Mouse (Mus musculus) brain, embryonic 14.5 days (tissue): ENCODE data around the gene Znhit1. TPM values are rescaled to one million over a fixed set of nuclear protein-coding genes. Genes with fewer than 3 reads are reported as not detected.

Experiments used
- DNase-seq: peaks from one replicate; pipeline ENCODE4 v3.0.0-alpha.2; 2011; ENCODE audit warnings: low read depth
- CTCF ChIP-seq: fragments of 200-500 bp; IDR thresholded peaks from 2 replicates; pipeline ENCODE4 v1.5.1; 2012; ENCODE audit warnings: inconsistent platforms, mild to moderate bottlenecking, moderate library complexity, borderline replicate concordance; ENCODE audit not compliant: insufficient read depth, insufficient read length; ENCODE audit errors: extremely low read depth
- POLR2A ChIP-seq: fragments of 200-500 bp; IDR thresholded peaks from 2 replicates; pipeline ENCODE4 v1.6.1; 2012; ENCODE audit warnings: mild to moderate bottlenecking, inconsistent platforms, borderline replicate concordance; ENCODE audit not compliant: poor library complexity, insufficient read depth, insufficient read length, severe bottlenecking; ENCODE audit errors: extremely low read depth
- polyA plus RNA-seq: library from polyadenylated mRNA; depleted of rRNA; stranded (reverse); fragments of >200 nt; gene quantifications from 2 replicates; pipeline ENCODE4 v1.2.3, GENCODE M21; 2012; rRNA removed

Znhit1 gene
- 89.0 and 104 TPM in 2 replicates for polyA plus RNA-seq

GRCm38 (mm10) chr5:136987934-136988271 lies at the start of gene Znhit1:
Gene Znhit1, minus strand, starts transcription at chr5:136988021.
- no peak for TF ChIP-seq POLR2A
- no peak for TF ChIP-seq CTCF
- peak; percentile 52 for DNase-seq

- TF ChIP-seq CTCF (no peak), POLR2A (no peak)
- DNase-seq: no peak
Observed at GRCm38 (mm10) chr5:137036211-137036610, 48.4 kb upstream of the Znhit1 start.

DNA sequence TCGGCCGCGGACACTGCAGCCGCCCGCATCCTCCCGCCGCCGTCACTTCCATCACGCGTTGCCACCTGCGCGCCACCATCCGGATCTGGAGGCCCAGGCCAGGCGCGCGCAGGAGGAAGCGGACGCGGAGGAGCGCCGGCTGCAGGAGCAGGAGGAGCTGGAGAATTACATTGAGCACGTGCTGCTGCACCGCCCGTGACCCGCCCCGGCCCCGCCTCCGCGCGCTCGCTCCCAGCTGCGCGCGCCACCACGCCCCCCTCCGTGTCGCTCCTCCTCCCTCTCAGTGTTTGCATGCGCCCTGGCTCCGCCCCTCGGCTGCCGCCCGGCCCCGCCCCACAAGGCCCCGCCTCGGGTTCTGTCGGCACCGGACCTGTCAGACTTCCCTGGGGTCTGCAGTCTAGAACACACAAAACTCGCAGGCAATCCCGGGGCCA lies 44.8 kb upstream of the Znhit1 start:
- TF ChIP-seq CTCF (no peak), POLR2A (no peak)
- DNase-seq: peak; percentile 94

- DNase-seq: peak; percentile 56
- TF ChIP-seq POLR2A (no peak), CTCF (no peak)
Observed at GRCm38 (mm10) chr5:137032033-137032421, 44.2 kb upstream of the Znhit1 start.

DNA sequence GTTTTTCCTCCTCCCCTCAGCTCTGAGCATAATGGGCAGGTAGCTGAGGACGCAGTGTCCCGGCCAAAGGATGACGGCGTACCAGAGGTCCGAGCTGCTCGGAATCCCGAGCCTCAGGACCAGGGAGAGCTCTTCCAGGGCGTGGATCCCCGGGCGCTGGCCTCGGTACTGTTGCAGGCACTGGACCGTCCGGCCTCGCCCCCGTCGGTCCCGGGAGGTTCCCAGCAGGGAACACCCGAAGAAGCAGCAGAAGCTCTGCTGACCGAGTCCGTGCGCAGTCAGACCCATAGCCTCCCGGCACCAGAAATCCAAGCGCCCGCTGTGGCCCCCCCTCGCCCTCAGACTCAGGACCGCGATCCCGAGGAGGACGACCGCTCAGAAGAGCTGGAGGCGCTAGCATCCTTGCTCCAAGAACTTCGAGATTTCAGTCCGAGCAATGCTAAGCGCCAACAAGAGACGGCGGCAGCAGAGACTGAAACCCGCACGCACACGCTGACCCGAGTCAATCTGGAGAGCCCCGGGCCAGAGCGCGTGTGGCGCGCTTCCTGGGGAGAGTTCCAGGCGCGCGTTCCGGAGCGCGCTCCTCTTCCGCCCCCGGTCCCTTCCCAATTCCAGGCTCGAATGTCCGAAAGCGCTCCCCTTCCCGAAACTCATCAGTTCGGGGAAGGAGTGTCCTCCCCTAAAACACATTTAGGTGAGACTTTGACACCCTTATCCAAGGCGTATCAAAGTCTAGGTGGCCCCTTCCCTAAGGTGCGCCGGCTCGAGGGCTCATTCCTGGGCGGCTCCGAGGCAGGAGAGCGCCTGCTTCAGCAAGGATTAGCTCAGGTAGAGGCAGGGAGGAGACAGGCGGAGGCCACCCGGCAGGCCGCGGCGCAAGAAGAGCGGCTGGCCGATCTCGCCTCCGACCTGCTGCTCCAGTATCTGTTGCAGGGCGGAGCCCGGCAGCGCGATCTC lies 43.5 kb upstream of the Znhit1 start:
- DNase-seq: no peak
- TF ChIP-seq POLR2A (no peak), CTCF (no peak)

DNA sequence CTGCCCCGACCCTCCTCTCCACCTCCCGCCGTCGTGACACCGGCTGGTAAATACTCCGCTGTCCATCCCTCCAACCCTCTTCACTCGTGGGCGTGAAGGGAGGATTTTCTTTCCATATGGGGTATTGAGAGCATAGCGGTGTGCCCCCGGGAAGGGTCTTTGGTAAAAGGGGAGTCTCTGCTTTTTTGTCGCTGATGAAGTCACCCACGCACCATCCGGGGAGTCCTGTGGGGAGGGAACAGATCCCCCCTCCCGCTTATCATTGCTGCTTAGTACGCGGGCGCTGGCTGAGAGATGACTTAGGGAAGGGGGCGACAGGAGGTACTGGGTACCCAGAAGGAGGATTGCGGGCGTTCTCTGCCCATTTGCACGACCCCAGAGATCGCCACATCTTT lies 42.6 kb upstream of the Znhit1 start:
- DNase-seq: no peak
- TF ChIP-seq POLR2A: no peak
- TF ChIP-seq CTCF: no peak

DNA sequence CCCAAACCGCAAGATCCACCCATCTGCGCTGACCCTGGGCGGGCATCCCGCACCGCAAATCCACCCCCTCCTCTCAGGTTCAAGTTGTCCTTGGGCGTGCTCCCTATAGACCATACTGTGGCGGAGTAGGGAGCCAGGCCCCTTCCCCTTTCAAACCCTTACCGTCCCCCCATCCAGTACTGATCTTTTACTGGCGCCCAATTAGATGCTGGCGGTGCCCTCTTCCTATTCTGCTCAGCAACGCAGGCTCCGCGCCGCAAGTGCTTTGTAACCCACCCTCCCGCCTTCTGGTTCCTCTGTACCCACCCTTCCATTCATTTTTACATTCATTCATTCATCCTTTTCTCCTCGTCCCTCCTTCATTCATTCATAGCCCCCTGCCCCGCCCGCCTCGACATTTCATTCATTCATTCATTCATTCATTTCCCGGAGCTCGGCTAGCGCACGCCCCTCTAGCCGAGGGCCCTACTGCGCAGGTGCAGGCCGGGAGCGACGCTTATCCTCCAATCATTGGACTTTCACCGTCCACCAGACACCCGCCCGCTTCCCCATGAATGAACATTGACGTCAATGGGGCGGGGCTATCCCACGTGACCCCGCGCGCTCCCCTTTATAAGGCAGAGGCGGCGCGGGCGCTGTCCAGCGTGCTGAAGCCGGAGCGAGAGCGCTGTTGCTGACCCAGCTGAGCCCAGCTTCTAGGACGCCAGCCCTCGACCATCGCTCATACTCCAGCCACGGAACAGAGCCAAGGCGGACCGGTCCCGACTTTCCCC lies 42.0 kb upstream of the Znhit1 start:
- DNase-seq: peak; percentile 98
- TF ChIP-seq POLR2A (peak; percentile 46; the same call in 1 of the 2 replicates), CTCF (no peak)

DNA sequence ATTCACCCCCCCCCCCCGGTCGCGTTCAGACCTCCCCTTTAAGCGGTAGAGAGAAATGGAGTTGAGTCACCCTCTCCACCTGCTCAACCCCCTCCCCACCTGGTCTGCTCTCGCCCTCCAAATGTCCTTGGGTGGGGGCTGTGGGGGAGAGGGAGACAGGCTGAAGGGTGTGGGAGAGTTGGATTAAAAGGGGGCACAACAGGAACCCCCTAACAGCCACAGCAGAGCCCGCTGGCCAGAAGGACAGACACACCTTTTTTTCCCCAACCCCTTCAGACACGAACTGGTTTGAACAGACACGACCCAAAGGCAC lies 41.4 kb upstream of the Znhit1 start:
- no peak for DNase-seq
- TF ChIP-seq CTCF: no peak
- TF ChIP-seq POLR2A: no peak

DNA sequence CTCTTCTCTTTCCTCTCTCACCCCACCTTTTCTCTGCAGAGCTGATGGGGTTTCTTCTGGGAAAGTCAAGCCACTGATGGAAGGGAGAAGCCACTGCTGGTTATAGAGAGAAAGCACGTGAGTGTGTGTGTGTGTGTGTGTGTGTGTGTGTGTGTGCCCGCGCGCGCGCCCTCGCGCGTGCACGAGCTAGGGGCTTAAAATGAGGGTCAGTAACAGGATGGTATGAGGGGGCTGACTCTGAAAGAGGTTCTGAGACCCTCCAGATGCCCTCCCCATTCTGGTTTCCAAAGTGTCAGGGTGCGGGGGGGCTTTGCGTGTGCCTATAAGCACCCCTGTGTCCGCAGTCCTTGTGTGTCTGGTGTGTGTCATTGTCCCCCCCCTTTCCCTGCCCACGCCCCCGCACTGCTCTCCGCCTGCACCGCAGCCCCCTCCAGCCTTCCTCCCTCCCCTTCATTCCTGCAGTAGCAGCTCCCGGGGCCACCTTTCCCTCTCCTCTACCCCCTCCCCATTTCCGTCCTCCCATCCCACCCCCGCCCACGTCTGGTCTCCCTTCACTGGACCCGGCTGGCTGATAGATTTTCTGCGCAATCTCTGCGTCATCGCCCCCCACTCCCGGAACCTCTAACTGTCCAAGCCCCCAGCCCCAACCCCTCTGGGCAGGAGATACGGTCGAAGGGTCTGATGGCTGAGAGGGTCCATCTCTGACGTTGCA lies 40.9 kb upstream of the Znhit1 start:
- TF ChIP-seq POLR2A (no peak), CTCF (no peak)
- peak; percentile 12 for DNase-seq

DNA sequence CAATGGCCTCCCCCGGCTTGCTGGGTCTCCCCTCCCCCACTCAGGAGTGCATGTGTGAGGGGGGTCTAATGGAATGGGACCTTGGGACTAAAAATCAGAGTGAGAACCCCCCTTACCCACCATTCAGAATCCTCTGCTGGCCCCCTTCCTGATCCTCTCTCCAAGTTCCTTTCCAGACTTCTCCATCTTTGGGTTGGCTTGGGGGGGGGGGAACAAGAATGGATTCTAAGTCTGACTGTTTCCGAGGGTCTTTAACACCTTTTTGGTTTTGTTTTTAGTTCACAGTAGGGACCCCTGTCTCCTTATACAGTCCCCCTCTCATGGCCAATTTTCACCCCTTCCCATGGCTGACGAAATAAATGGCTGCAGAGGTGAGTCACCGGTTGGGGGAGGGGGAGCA lies 38.3 kb upstream of the Znhit1 start, which contains the start of gene Vgf:
Gene Vgf, plus strand, starts transcription at position 301 of the 400 bp plus-strand sequence.
- no peak for DNase-seq
- TF ChIP-seq CTCF: no peak
- no peak for TF ChIP-seq POLR2A

DNA sequence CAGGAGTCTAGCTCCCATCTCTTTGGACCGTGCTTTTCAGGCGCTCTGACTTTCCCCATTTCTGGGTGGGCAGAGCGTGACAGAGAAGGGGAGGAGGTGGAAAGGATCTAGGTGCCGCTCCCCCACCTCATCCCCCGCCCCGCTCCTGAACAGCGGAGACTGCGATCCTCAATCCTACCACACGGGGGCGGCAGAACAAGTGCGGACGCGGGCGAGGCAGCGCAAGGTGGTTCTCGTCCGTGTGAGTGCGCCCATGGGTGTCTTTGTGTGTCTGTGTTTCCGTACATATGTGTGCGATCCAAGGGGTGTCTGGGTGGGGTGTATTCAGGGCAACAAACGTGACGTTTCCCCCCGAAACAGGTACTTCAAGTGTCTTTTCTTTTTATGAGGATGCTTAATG lies 37.3 kb upstream of the Znhit1 start:
- peak; percentile 72 for DNase-seq
- no peak for TF ChIP-seq POLR2A
- TF ChIP-seq CTCF: peak; percentile 93

DNA sequence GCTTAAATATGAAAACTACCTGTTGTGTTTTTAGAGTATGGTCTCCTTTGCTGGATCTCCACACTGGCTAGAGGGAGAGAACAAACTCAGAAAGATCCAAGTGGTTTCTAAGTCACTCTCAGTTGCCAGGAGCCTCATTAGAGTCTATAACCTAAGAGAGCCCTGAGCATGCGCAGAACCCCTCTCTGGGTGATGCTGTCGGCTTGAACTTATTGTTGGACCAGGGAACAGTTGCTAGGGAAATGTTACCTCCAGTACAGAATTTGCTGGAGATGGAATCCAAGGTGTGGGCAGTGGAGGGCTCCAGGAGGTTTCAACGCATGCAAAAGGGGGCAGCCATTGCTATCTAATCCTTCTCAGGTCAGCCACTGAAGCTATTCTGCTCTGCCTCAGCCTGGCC lies 36.5 kb upstream of the Znhit1 start:
- DNase-seq: no peak
- TF ChIP-seq CTCF (no peak), POLR2A (no peak)

- no peak for TF ChIP-seq POLR2A
- no peak for TF ChIP-seq CTCF
- no peak for DNase-seq
Observed at GRCm38 (mm10) chr5:137015913-137016312, 28.1 kb upstream of the Znhit1 start.
